Mouse (Mus musculus): Measurements from ENCODE around the gene Tmem239.
"Not testable (repeated sequence)": the region's sequence is repeated elsewhere in the genome, so short reads cannot be mapped to it uniquely, and the experiment has no call there.

Gene Tmem239

GRCm38 (mm10) chr2:130406178-130406577 lies at the start of gene Tmem239:
Gene Tmem239 (plus strand): TSS chr2:130406478.
- no peak for DNase-seq (ENCODE audit: low read depth in 1 of 2, low spot score in 2 of 2)

- DNase-seq (ENCODE audit: low read depth in 1 of 2, low spot score in 2 of 2) = no peak
Observed at GRCm38 (mm10) chr2:130357551-130357950, 48.7 kb upstream of the Tmem239 start.

GRCm38 (mm10) chr2:130358852-130359251 lies 47.4 kb upstream of the Tmem239 start:
- DNase-seq (ENCODE audit: low read depth in 1 of 2, low spot score in 2 of 2) = no peak

GRCm38 (mm10) chr2:130362511-130363026 lies 43.7 kb upstream of the Tmem239 start:
- no peak for DNase-seq (ENCODE audit: low read depth in 1 of 2, low spot score in 2 of 2)

- DNase-seq (ENCODE audit: low read depth in 1 of 2, low spot score in 2 of 2) = no peak
Observed at GRCm38 (mm10) chr2:130365211-130366094, 40.8 kb upstream of the Tmem239 start.

- no peak for DNase-seq (ENCODE audit: low read depth in 1 of 2, low spot score in 2 of 2)
Observed at GRCm38 (mm10) chr2:130367386-130367785, 38.9 kb upstream of the Tmem239 start.

- DNase-seq (ENCODE audit: low read depth in 1 of 2, low spot score in 2 of 2) = not testable (repeated sequence)
Observed at GRCm38 (mm10) chr2:130373026-130373425, 33.3 kb upstream of the Tmem239 start.

- DNase-seq (ENCODE audit: low read depth in 1 of 2, low spot score in 2 of 2) = no peak
Observed at GRCm38 (mm10) chr2:130374951-130375350, 31.3 kb upstream of the Tmem239 start.

GRCm38 (mm10) chr2:130383205-130383604 lies 23.1 kb upstream of the Tmem239 start:
- no peak for DNase-seq (ENCODE audit: low read depth in 1 of 2, low spot score in 2 of 2)

- DNase-seq (ENCODE audit: low read depth in 1 of 2, low spot score in 2 of 2) = no peak
Observed at GRCm38 (mm10) chr2:130383895-130384294, 22.4 kb upstream of the Tmem239 start.

GRCm38 (mm10) chr2:130386212-130386611 lies 20.1 kb upstream of the Tmem239 start:
- no peak for DNase-seq (ENCODE audit: low read depth in 1 of 2, low spot score in 2 of 2)

- DNase-seq (ENCODE audit: low read depth in 1 of 2, low spot score in 2 of 2) = no peak
Observed at GRCm38 (mm10) chr2:130388796-130389195, 17.5 kb upstream of the Tmem239 start.

- DNase-seq (ENCODE audit: low read depth in 1 of 2, low spot score in 2 of 2) = no peak
Observed at GRCm38 (mm10) chr2:130390993-130391625, 15.2 kb upstream of the Tmem239 start.

- DNase-seq (ENCODE audit: low read depth in 1 of 2, low spot score in 2 of 2) = no peak
Observed at GRCm38 (mm10) chr2:130392836-130393235, 13.4 kb upstream of the Tmem239 start.

GRCm38 (mm10) chr2:130395696-130396095 lies 10.6 kb upstream of the Tmem239 start:
- no peak for DNase-seq (ENCODE audit: low read depth in 1 of 2, low spot score in 2 of 2)

GRCm38 (mm10) chr2:130397186-130397985 lies 8.9 kb upstream of the Tmem239 start, which contains the start of gene Cpxm1:
Gene Cpxm1 (minus strand): TSS chr2:130397574.
- no peak for DNase-seq (ENCODE audit: low read depth in 1 of 2, low spot score in 2 of 2)

- no peak for DNase-seq (ENCODE audit: low read depth in 1 of 2, low spot score in 2 of 2)
Observed at GRCm38 (mm10) chr2:130398091-130398490, 8.2 kb upstream of the Tmem239 start.

- DNase-seq (ENCODE audit: low read depth in 1 of 2, low spot score in 2 of 2) = no peak
Observed at GRCm38 (mm10) chr2:130400046-130400445, 6.2 kb upstream of the Tmem239 start.

GRCm38 (mm10) chr2:130401891-130402290 lies 4.4 kb upstream of the Tmem239 start:
- DNase-seq (ENCODE audit: low read depth in 1 of 2, low spot score in 2 of 2) = no peak

- DNase-seq (ENCODE audit: low read depth in 1 of 2, low spot score in 2 of 2) = no peak
Observed at GRCm38 (mm10) chr2:130404939-130405338, 1.3 kb upstream of the Tmem239 start, which contains the start of the genes Gm28372 and 1700020A23Rik. Gene Gm28372 (plus strand): TSS chr2:130405239. Gene 1700020A23Rik (plus strand): TSS chr2:130405259.

GRCm38 (mm10) chr2:130408194-130408593 lies 1.9 kb downstream of the Tmem239 start:
- DNase-seq (ENCODE audit: low read depth in 1 of 2, low spot score in 2 of 2) = no peak

Measured in monocyte, adult 2 months (primary cell).